Mouse (Mus musculus): ENCODE results near the gene Ccdc127. TPM values are rescaled to one million over a fixed set of nuclear protein-coding genes. Genes with fewer than 3 reads are reported as not detected.

Gene Ccdc127
- total RNA-seq (2021) = 10 to 100 TPM; 83.1 to 98.0 TPM

GRCm38 (mm10) chr13:74349566-74350434, at the start of gene Ccdc127, which contains the start of gene Sdha:
Ccdc127 (plus strand) TSS chr13:74350309.
Sdha (minus strand) TSS chr13:74350280.
- intact Hi-C loops (cut with DNase I) = no loop called here
- DNase-seq (ENCODE audit: low spot score in 2 of 2) = peak; percentile 95

- peak; percentile 68 to 72 for DNase-seq (ENCODE audit: low spot score in 2 of 2)
- intact Hi-C loops (cut with DNase I) = loop anchor here (2.0 to 10.0 kb wide), 5 partner anchors 94 to 586 kb away; partner anchors contain the start of gene Exoc3
Observed at GRCm38 (mm10) chr13:74300925-74301606, 49.0 kb upstream of the Ccdc127 start.

- no peak for DNase-seq (ENCODE audit: low spot score in 2 of 2)
- intact Hi-C loops (cut with DNase I) = loop anchor here (2.0 to 10.0 kb wide), 5 partner anchors 94 to 587 kb away; partner anchors contain the start of gene Exoc3
Observed at GRCm38 (mm10) chr13:74301607-74301984, 48.5 kb upstream of the Ccdc127 start.

GRCm38 (mm10) chr13:74302050-74303037, 47.8 kb upstream of the Ccdc127 start:
- DNase-seq (ENCODE audit: low spot score in 2 of 2) = no peak
- intact Hi-C loops (cut with DNase I) = loop anchor here (5.0 to 10.0 kb wide), 3 partner anchors 95 to 588 kb away; partner anchors contain the start of gene Exoc3

GRCm38 (mm10) chr13:74305380-74305779, 44.7 kb upstream of the Ccdc127 start:
- no peak for DNase-seq (ENCODE audit: low spot score in 2 of 2)
- intact Hi-C loops (cut with DNase I) = loop anchor here (10.0 kb wide), 1 partner anchor 591 kb away; no protein-coding TSS in a partner anchor

- no peak for DNase-seq (ENCODE audit: low spot score in 2 of 2)
- intact Hi-C loops (cut with DNase I) = loop anchor here (10.0 kb wide), 1 partner anchor 591 kb away; no protein-coding TSS in a partner anchor
Observed at GRCm38 (mm10) chr13:74305780-74306179, 44.3 kb upstream of the Ccdc127 start.

GRCm38 (mm10) chr13:74314616-74315015, 35.5 kb upstream of the Ccdc127 start:
- intact Hi-C loops (cut with DNase I) = no loop called here

GRCm38 (mm10) chr13:74316386-74316785, 33.7 kb upstream of the Ccdc127 start:
- intact Hi-C loops (cut with DNase I) = no loop called here

More at GRCm38 (mm10) chr13:74314616-74315015, 35.5 kb upstream of the Ccdc127 start:
- no peak for DNase-seq (ENCODE audit: low spot score in 2 of 2)

GRCm38 (mm10) chr13:74316789-74317169, 33.3 kb upstream of the Ccdc127 start:
- intact Hi-C loops (cut with DNase I) = no loop called here
- DNase-seq (ENCODE audit: low spot score in 2 of 2) = no peak

More at GRCm38 (mm10) chr13:74316386-74316785, 33.7 kb upstream of the Ccdc127 start:
- no peak for DNase-seq (ENCODE audit: low spot score in 2 of 2)

- intact Hi-C loops (cut with DNase I) = no loop called here
- DNase-seq (ENCODE audit: low spot score in 2 of 2) = peak; percentile 89 to 92
Observed at GRCm38 (mm10) chr13:74317170-74317849, 32.8 kb upstream of the Ccdc127 start, which contains the start of gene Pdcd6. Pdcd6 (minus strand) TSS chr13:74317580.

- intact Hi-C loops (cut with DNase I) = no loop called here
- DNase-seq (ENCODE audit: low spot score in 2 of 2) = no peak
Observed at GRCm38 (mm10) chr13:74329321-74329720, 20.8 kb upstream of the Ccdc127 start.

GRCm38 (mm10) chr13:74341036-74341435, 9.1 kb upstream of the Ccdc127 start:
- intact Hi-C loops (cut with DNase I) = no loop called here
- no peak for DNase-seq (ENCODE audit: low spot score in 2 of 2)

GRCm38 (mm10) chr13:74350435-74350906, 362 bp downstream of the Ccdc127 start:
- DNase-seq (ENCODE audit: low spot score in 2 of 2) = no peak
- intact Hi-C loops (cut with DNase I) = no loop called here

GRCm38 (mm10) chr13:74356491-74356890, 6.4 kb downstream of the Ccdc127 start:
- no peak for DNase-seq (ENCODE audit: low spot score in 2 of 2)
- intact Hi-C loops (cut with DNase I) = no loop called here

- intact Hi-C loops (cut with DNase I) = no loop called here
- DNase-seq (ENCODE audit: low spot score in 2 of 2) = no peak
Observed at GRCm38 (mm10) chr13:74362218-74362617, 12.1 kb downstream of the Ccdc127 start.

- no peak for DNase-seq (ENCODE audit: low spot score in 2 of 2)
Observed at GRCm38 (mm10) chr13:74363176-74363858, 13.2 kb downstream of the Ccdc127 start.

GRCm38 (mm10) chr13:74363859-74364235, 13.7 kb downstream of the Ccdc127 start, which contains the start of gene Lrrc14b:
Lrrc14b (minus strand) TSS chr13:74364005.
- intact Hi-C loops (cut with DNase I) = no loop called here
- DNase-seq (ENCODE audit: low spot score in 2 of 2) = no peak

More at GRCm38 (mm10) chr13:74363176-74363858, 13.2 kb downstream of the Ccdc127 start:
- intact Hi-C loops (cut with DNase I) = no loop called here
